Mouse (Mus musculus): ENCODE results near the gene Grwd1. TPM values are rescaled to one million over a fixed set of nuclear protein-coding genes. Genes with fewer than 3 reads are reported as not detected.
A peak's percentile ranks its signal among the peaks of the same experiment; 100 is the strongest.

The Grwd1 gene
- polyA plus RNA-seq, 1 experiment from 2014 or later, result 33.5 TPM

DNA sequence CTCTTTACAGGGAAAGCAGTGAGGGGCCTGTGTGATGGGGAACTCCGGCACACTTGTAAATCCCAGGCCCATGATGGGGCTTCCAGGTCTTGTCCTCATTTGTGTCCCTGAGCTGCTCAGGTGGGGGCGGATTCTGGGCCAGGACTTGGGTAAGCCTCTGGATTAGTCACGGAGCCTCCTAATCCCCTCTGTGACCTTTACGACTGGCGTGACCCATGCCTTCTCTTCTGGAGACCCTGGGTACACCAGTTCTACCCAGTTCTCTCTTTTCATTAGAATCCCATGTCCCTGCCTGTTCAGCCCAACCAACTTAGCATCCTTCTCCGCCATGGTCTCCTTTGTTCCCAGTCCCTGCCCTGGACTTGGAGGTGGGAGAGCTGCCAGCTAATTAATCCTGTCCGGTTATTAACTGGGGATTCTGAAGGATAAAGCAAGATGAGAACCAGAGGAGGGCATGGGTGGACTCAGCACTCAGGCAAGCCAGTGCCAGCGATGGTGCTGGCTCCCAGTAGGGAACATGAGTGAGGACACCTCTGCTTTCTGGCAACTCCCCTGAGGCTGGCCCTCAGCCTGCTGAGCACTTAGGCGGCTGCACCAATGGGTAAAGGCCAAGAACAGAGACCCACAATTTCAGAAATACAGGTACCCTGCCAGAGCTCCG lies 15.3 kb downstream of the Grwd1 start:
- no peak for ATAC-seq (ENCODE audit: insufficient number of reproducible peaks, insufficient read depth, low FRiP score, low read depth)
- WGBS, result 57% methylated on average over 10 of the region's 10 CpGs
- H3K4me3 ChIP-seq (ENCODE audit: control insufficient read depth in 1 of 2, insufficient read depth in 1 of 2, low read depth in 1 of 2, low read length in 2 of 2), result no peak overlapping the region
- H3K9ac ChIP-seq (ENCODE audit: low read length), result no peak overlapping the region
- H3K4me2 ChIP-seq (ENCODE audit: low read length), result no peak overlapping the region
- peaks cover 26% of the 10 kb centered on the region for H3K36me3 ChIP-seq (ENCODE audit: control insufficient read depth, insufficient read depth, low read length)
- peaks cover 6% of the 10 kb centered on the region; the same call in 1 of the 2 replicates for H3K27me3 ChIP-seq (ENCODE audit: control insufficient read depth, insufficient read depth, low read length)
- peaks cover 10 to 23% of the 10 kb centered on the region in 2 experiments; a peak in 3 of 4 replicates for H3K4me1 ChIP-seq (ENCODE audit: control insufficient read depth in 2 of 2, insufficient read depth in 2 of 2, low read length in 2 of 2)
- H3K9me3 ChIP-seq (ENCODE audit: control insufficient read depth, low read length), result no peaks in the 10 kb centered on the region
- H3K27ac ChIP-seq (replicated peaks in 1 of 2; ENCODE audit: control insufficient read depth in 1 of 2, insufficient read depth in 1 of 2, low read depth in 2 of 2, low read length in 2 of 2), result no peak overlapping the region

DNA sequence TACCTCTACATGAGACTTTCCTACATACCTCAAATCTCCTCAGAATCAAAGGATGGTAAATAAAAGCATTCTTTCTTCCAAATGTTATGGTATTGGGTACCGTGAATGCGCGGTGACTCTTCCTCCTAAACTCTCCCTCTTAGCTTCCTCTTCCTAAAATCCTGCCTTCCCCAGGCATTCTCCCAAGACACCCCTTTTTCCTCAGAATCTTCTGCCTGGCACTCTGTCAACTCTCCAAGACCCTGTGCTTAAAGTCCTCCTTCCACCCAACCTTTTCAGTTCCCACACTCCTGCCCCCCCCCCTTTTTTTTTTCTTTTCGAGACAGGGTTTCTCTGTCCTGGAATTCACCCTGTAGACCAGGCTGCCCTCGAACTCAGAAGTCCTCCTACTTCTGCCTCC lies 15.9 kb downstream of the Grwd1 start:
- Histone ChIP-seq H3K9ac (ENCODE audit: low read length) (no peak overlapping the region), H3K27ac (replicated peaks in 1 of 2; ENCODE audit: control insufficient read depth in 1 of 2, insufficient read depth in 1 of 2, low read depth in 2 of 2, low read length in 2 of 2) (no peak overlapping the region), H3K4me1 (ENCODE audit: control insufficient read depth in 2 of 2, insufficient read depth in 2 of 2, low read length in 2 of 2) (peaks cover 10 to 23% of the 10 kb centered on the region in 2 experiments; a peak in 3 of 4 replicates), H3K27me3 (ENCODE audit: control insufficient read depth, insufficient read depth, low read length) (peaks cover 6% of the 10 kb centered on the region; the same call in 1 of the 2 replicates), H3K4me3 (ENCODE audit: control insufficient read depth in 1 of 2, insufficient read depth in 1 of 2, low read depth in 1 of 2, low read length in 2 of 2) (peak overlapping the region; percentile 16 to 22; a peak in 2 of 4 replicates), H3K4me2 (ENCODE audit: low read length) (peak overlapping the region; percentile 60), H3K36me3 (ENCODE audit: control insufficient read depth, insufficient read depth, low read length) (peaks cover 32% of the 10 kb centered on the region), H3K9me3 (ENCODE audit: control insufficient read depth, low read length) (no peaks in the 10 kb centered on the region)
- no peak for ATAC-seq (ENCODE audit: insufficient number of reproducible peaks, insufficient read depth, low FRiP score, low read depth)
- WGBS, result 11% methylated on average over 5 of the region's 5 CpGs

DNA sequence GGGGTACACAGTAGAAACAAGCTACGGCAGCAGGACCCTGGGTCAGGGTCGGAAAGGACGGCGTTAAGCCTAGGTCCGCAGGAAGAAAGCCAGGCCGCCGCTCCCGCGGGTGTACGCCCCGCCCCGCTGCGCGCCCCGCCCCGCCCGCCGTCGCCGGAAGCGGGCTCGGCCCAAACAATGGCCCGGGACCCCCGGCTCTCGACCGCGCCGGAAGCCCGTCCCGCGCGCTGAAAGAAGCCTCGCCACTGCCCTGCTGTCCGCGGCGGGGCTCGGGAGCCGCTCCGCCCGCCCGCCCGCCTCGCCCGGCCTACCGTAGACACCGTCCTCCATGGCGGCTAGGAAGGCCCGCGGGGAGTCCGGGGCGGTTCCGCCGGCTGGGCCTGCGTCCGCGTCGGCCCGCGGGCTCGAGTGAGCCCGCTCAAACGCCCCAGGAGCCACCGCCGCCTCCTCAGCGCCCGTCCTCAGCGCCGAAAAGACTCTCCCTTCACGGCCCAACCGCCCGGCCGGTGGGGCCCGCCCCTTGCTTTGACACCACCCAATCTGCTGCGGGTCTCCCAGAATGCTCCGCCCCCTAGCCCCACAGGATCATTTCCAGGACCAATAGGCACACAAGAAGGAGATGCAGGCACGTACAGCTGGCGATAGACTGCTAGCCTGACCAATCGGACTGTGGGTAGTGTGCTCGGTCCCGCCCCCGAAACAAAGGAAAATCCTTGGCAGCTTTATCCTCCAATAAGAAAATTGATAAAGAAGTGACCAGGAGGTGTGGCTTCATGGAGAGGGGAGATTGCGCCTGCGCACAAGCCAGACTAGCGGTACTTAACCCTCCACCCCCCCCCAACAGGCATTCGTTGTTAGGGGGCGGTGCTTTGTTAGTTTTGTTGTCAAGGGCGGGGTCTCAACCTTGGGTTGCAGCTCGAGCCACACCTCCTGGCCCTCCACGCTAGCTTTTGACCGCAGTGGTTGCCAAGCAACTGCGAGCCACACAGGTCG lies 16.7 kb downstream of the Grwd1 start, which contains the start of gene Cyth2:
TSS of gene Cyth2 (minus strand) at position 795 of the 993 bp plus-strand sequence.
- peaks cover 5% of the 10 kb centered on the region; the same call in 1 of the 2 replicates for H3K27me3 ChIP-seq (ENCODE audit: control insufficient read depth, insufficient read depth, low read length)
- peaks cover 10 to 26% of the 10 kb centered on the region in 2 experiments; a peak in 3 of 4 replicates for H3K4me1 ChIP-seq (ENCODE audit: control insufficient read depth in 2 of 2, insufficient read depth in 2 of 2, low read length in 2 of 2)
- H3K9ac ChIP-seq (ENCODE audit: low read length), result peak within 1 kb of the TSS; percentile 99
- ATAC-seq (ENCODE audit: insufficient number of reproducible peaks, insufficient read depth, low FRiP score, low read depth), result peak; percentile 99
- H3K4me2 ChIP-seq (ENCODE audit: low read length), result peak within 1 kb of the TSS; percentile 86
- peaks cover 39% of the 10 kb centered on the region for H3K36me3 ChIP-seq (ENCODE audit: control insufficient read depth, insufficient read depth, low read length)
- H3K27ac ChIP-seq (replicated peaks in 1 of 2; ENCODE audit: control insufficient read depth in 1 of 2, insufficient read depth in 1 of 2, low read depth in 2 of 2, low read length in 2 of 2), result peak within 1 kb of the TSS; percentile 97 to 99
- peak within 1 kb of the TSS; percentile 93 to 96 for H3K4me3 ChIP-seq (ENCODE audit: control insufficient read depth in 1 of 2, insufficient read depth in 1 of 2, low read depth in 1 of 2, low read length in 2 of 2)
- no peaks in the 10 kb centered on the region for H3K9me3 ChIP-seq (ENCODE audit: control insufficient read depth, low read length)
- under 1% methylated on average over 84 of the region's 92 CpGs for WGBS

DNA sequence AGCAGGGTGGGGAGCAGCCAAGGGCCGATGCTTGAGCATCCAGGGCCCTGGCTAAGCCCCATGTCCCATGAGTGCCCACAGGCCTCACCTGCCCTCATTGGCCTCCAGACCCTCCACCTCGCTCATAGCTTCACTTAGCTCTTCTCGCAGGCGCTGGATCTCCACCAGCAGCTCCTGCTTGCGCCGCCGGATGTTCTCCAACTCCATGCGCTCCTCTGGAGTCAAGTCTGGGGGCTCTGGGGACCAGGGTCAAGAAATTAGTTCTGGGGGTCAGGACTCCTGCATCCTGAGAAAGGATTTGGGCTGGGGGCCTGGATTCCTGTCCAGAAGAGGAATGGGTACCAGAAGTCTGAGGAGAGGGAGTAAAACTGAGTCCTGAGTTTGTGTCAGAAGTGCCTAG lies 17.8 kb downstream of the Grwd1 start:
- peak overlapping the region; percentile 93 to 96 for H3K4me3 ChIP-seq (ENCODE audit: control insufficient read depth in 1 of 2, insufficient read depth in 1 of 2, low read depth in 1 of 2, low read length in 2 of 2)
- ATAC-seq (ENCODE audit: insufficient number of reproducible peaks, insufficient read depth, low FRiP score, low read depth), result no peak
- no peak overlapping the region for H3K27ac ChIP-seq (replicated peaks in 1 of 2; ENCODE audit: control insufficient read depth in 1 of 2, insufficient read depth in 1 of 2, low read depth in 2 of 2, low read length in 2 of 2)
- peaks cover 10 to 26% of the 10 kb centered on the region in 2 experiments; a peak in 3 of 4 replicates for H3K4me1 ChIP-seq (ENCODE audit: control insufficient read depth in 2 of 2, insufficient read depth in 2 of 2, low read length in 2 of 2)
- H3K9ac ChIP-seq (ENCODE audit: low read length), result peak overlapping the region; percentile 99
- H3K9me3 ChIP-seq (ENCODE audit: control insufficient read depth, low read length), result no peaks in the 10 kb centered on the region
- peaks cover 51% of the 10 kb centered on the region for H3K36me3 ChIP-seq (ENCODE audit: control insufficient read depth, insufficient read depth, low read length)
- WGBS, result 87% methylated on average over 8 of the region's 8 CpGs
- no peaks in the 10 kb centered on the region for H3K27me3 ChIP-seq (ENCODE audit: control insufficient read depth, insufficient read depth, low read length)
- peak overlapping the region; percentile 86 for H3K4me2 ChIP-seq (ENCODE audit: low read length)

DNA sequence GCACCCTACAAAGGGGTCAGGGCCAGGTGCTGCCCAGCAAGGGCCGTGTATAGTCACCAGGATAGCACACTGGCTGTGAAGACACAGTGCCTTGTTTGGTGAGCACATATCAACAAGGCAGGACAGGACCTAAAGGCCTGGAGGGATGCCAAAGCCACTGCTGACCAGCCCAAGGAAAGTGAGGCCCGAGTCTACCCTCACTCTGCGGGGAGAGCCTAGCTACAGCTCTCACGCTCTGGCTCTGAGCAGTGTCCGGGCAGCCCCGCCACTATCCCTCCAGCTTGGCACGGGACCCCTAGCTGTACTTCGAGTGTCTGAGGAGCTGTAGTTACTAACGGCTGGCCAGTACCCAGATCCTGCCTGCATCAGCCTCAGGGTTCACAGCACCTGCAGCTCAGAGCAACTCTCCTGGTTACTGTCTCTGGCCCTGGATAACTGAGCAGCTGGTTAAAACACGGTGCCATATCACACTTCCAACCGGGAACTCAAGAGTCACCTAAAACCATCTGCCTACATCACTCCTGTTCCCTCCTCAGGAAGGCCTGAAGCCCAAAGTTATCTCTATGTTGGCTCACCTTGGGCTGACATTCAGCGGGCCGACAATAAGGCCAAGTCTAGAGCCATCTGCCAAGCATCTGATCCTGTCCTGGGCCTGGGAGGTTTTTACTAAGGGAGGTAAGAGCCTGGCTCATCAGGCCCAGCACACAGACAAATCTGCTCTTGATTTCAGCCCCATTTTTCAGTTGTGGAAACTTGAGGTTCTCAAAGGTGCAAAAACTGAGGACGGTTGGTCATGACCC lies 21.3 kb downstream of the Grwd1 start:
- Histone ChIP-seq H3K9me3 (ENCODE audit: control insufficient read depth, low read length) (no peaks in the 10 kb centered on the region), H3K36me3 (ENCODE audit: control insufficient read depth, insufficient read depth, low read length) (peaks cover 69% of the 10 kb centered on the region), H3K27me3 (ENCODE audit: control insufficient read depth, insufficient read depth, low read length) (no peaks in the 10 kb centered on the region), H3K9ac (ENCODE audit: low read length) (no peak overlapping the region; the same call in 1 of the 2 replicates), H3K4me1 (ENCODE audit: control insufficient read depth in 2 of 2, insufficient read depth in 2 of 2, low read length in 2 of 2) (peaks cover 5 to 19% of the 10 kb centered on the region in 2 experiments; a peak in 3 of 4 replicates), H3K4me3 (ENCODE audit: control insufficient read depth in 1 of 2, insufficient read depth in 1 of 2, low read depth in 1 of 2, low read length in 2 of 2) (no peak overlapping the region), H3K27ac (replicated peaks in 1 of 2; ENCODE audit: control insufficient read depth in 1 of 2, insufficient read depth in 1 of 2, low read depth in 2 of 2, low read length in 2 of 2) (no peak overlapping the region; a peak in 1 of 4 replicates), H3K4me2 (ENCODE audit: low read length) (no peak overlapping the region)
- ATAC-seq (ENCODE audit: insufficient number of reproducible peaks, insufficient read depth, low FRiP score, low read depth), result no peak
- WGBS, result 74% methylated on average over 14 of the region's 14 CpGs

DNA sequence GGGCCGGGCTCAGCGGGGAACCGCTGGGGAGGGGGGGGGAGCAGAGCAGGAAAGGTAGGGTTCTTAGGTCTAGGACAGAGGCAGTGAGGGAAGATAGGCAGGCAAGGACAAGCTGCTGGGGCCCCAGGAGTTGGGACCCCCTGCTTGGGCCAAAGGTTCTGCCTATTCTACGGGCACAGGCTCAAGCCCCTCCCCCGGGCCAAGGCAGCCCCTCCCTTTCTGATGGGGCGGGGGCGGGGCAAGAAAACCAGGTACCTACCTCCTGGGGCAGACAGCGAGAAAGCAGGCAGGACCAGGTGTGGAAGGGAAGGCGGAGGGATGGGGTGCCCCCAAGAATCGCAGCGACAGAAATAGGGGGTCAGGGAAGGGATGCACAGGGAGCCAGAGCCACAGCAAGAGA lies 22.3 kb downstream of the Grwd1 start:
- no peaks in the 10 kb centered on the region for H3K27me3 ChIP-seq (ENCODE audit: control insufficient read depth, insufficient read depth, low read length)
- 55% methylated on average over 9 of the region's 11 CpGs for WGBS
- no peak overlapping the region for H3K4me2 ChIP-seq (ENCODE audit: low read length)
- no peak overlapping the region for H3K9ac ChIP-seq (ENCODE audit: low read length)
- peaks cover 5 to 19% of the 10 kb centered on the region in 2 experiments; a peak in 3 of 4 replicates for H3K4me1 ChIP-seq (ENCODE audit: control insufficient read depth in 2 of 2, insufficient read depth in 2 of 2, low read length in 2 of 2)
- no peak overlapping the region for H3K4me3 ChIP-seq (ENCODE audit: control insufficient read depth in 1 of 2, insufficient read depth in 1 of 2, low read depth in 1 of 2, low read length in 2 of 2)
- H3K36me3 ChIP-seq (ENCODE audit: control insufficient read depth, insufficient read depth, low read length), result peaks cover 69% of the 10 kb centered on the region
- no peaks in the 10 kb centered on the region for H3K9me3 ChIP-seq (ENCODE audit: control insufficient read depth, low read length)
- ATAC-seq (ENCODE audit: insufficient number of reproducible peaks, insufficient read depth, low FRiP score, low read depth), result no peak
- no peak overlapping the region for H3K27ac ChIP-seq (replicated peaks in 1 of 2; ENCODE audit: control insufficient read depth in 1 of 2, insufficient read depth in 1 of 2, low read depth in 2 of 2, low read length in 2 of 2)

DNA sequence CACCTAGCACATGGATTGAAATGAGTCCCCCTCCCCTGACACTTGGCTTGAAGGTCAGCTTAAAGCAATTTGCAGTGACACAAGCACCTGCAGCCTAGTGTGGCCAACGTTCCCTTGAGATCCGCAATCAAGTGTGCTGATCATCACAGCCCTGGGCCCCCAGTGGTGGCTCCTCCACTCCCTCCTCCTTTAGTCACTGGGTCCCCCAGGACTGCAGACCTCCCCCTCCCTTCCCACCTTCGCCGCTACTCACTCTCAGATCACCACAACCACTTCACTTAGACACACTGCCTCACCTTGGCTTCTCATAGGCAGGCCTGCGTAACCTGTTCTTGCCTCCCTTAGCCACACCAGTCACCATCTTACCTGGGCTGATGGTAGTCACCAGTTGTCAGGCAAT lies 24.8 kb downstream of the Grwd1 start:
- WGBS, result 62% methylated on average over 5 of the region's 5 CpGs
- Histone ChIP-seq H3K9me3 (ENCODE audit: control insufficient read depth, low read length) (no peaks in the 10 kb centered on the region), H3K4me1 (ENCODE audit: control insufficient read depth in 2 of 2, insufficient read depth in 2 of 2, low read length in 2 of 2) (peaks cover 2 to 6% of the 10 kb centered on the region in 2 experiments; a peak in 2 of 4 replicates), H3K27me3 (ENCODE audit: control insufficient read depth, insufficient read depth, low read length) (peaks cover 3% of the 10 kb centered on the region), H3K9ac (ENCODE audit: low read length) (no peak overlapping the region), H3K4me2 (ENCODE audit: low read length) (no peak overlapping the region), H3K4me3 (ENCODE audit: control insufficient read depth in 1 of 2, insufficient read depth in 1 of 2, low read depth in 1 of 2, low read length in 2 of 2) (no peak overlapping the region), H3K27ac (replicated peaks in 1 of 2; ENCODE audit: control insufficient read depth in 1 of 2, insufficient read depth in 1 of 2, low read depth in 2 of 2, low read length in 2 of 2) (no peak overlapping the region), H3K36me3 (ENCODE audit: control insufficient read depth, insufficient read depth, low read length) (peaks cover 49% of the 10 kb centered on the region)
- no peak for ATAC-seq (ENCODE audit: insufficient number of reproducible peaks, insufficient read depth, low FRiP score, low read depth)

All from heart, embryonic 14.5 days (tissue).